Mouse (Mus musculus) megakaryocyte, embryonic 14.5 days (primary cell): ENCODE measurements around the gene Hacd4.

ENCODE experiments used
- FLI1 ChIP-seq: IDR thresholded peaks from 2 replicates; pipeline ENCODE4 v1.6.1; 2012; ENCODE audit warnings: low read length, inconsistent platforms, mixed read lengths
- GATA1 ChIP-seq: IDR thresholded peaks from 3 replicates; pipeline ENCODE4 v1.6.1; 2012; ENCODE audit warnings: mixed read lengths, low read length, inconsistent platforms, borderline replicate concordance

DNA sequence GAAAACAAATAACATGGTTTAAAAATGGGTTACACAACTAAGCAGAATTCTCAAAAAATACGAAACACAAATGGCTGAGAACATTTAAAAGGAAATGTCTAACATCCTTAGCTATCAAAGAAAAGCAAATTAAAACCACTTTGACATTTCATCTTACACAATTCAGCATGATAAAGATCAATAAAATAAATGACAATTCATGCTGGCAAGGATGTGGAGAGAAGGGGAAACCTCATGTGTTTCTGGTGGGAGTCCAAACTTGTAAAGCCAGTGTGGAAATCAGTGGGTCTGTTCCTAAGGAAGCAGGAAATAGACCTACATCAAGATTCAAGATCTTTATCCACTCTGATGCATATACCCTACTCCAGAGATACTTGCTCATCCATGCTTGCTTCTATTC is 19.4 kb upstream of the Hacd4 start:
- TF ChIP-seq FLI1, result no peak
- no peak for TF ChIP-seq GATA1
